Mouse (Mus musculus) cerebellum, adult 18-20 months (tissue): ENCODE measurements at regions not wholly inside any gene's neighbourhood (a gene's known extent, or its start where the extent isn't known, plus 50 kb on each side); places are given as distances from the start of the nearest gene placed in this dataset.
"Not testable (repeated sequence)": the region's sequence is repeated elsewhere in the genome, so short reads cannot be mapped to it uniquely, and the experiment has no call there.

Experiments
- DNase-seq, 2 experiments: peaks; one replicate each; pipeline ENCODE4 v3.0.0; 2021

GRCm38 (mm10) chr12:21680026-21680425 lies 262.6 kb upstream of the Ywhaq start:
- DNase-seq = not testable (repeated sequence)

DNA sequence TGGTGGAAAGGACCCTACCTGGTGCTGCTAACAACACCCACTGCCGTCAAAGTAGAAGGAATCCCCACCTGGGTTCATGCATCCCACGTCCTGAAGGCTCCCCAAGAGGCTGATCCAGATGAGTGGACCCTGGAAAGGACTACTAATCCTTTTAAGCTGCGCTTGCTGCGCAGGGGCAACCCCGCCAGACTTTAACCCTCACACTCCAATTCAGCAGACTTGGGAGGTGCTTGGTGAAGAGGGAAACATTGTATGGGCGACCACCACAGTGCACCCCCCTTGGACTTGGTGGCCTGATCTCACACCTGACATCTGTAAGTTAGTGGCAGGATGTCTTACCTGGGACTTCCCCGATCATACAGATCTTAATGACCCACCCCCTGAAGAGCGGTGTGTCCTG lies 231.9 kb upstream of the Ywhaq start:
- DNase-seq = not testable (repeated sequence)

DNA sequence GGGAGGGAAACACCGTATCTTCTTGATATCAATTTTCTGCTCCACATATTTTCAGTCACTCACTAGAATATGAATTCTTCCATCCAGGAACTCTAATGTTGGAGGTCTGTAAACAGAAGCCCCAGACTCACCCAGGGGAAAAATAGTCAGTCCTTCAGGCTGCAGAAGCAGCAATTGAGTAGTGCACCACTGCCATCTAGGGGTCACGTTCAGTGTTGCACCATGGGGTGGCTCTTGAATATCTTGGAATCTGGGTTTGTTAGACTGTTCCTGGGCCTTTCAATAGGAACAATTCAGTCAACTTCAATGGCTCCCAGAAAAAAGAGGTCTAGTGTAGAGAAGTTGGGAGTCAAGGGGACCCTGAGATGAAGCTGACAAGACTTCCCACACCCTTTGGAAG lies 196.3 kb upstream of the Ywhaq start:
- DNase-seq = peak; percentile 44 to 73

DNA sequence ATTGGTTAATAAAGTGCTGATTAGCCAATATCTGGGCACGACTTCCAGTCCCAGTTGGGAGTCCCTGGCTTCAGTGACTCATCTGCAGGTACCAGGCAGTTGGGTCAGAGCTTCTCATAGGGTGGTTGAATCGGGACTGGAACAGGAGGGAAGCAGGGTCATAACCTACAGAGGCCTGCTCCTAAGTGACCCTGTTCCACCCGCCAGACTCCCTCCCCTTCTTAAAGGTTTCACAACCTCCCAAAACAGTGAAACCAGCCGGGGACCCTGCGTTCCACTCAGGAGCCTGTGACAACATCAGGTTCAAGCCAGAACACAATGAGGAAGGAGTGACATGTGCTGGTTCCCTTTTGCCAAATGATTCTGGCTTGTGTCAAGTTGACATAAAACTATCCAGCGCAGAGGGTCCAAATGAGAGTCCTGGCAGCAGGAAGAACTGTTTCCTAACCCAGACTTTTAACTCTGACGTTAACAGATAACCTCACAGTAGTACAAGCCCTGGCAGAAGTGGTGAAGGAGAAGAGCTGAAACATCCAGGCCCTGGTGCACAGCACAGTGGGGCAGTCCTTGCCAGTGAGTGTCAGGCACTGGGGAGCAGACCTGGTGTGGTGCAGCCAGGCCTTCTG lies 151.1 kb upstream of the Ywhaq start:
- no peak for DNase-seq

- not testable (repeated sequence) for DNase-seq
Observed at GRCm38 (mm10) chr12:21543962-21544361, 126.5 kb upstream of the Ywhaq start.

GRCm38 (mm10) chr12:21543153-21543894 lies 125.9 kb upstream of the Ywhaq start:
- DNase-seq = peak; percentile 77 to 80

DNA sequence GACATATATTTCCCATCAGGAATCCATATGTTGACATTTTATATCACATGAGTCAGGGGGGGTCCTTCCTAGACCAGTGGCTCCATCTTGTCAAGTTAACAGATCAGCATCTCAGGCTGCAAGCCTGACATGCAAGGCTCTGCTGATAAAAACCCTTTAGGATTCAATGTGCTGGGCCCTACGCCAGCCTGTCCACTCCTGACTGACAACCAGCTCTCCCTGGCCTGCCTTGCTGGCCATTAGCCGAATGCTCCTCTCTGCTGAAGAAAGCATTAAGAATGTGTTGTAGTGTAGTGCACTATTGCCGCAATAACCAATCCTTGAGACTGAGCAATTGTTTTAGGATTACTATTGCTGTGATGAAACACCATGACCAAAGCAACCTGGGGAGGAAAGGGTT lies 114.3 kb upstream of the Ywhaq start:
- no peak for DNase-seq

DNA sequence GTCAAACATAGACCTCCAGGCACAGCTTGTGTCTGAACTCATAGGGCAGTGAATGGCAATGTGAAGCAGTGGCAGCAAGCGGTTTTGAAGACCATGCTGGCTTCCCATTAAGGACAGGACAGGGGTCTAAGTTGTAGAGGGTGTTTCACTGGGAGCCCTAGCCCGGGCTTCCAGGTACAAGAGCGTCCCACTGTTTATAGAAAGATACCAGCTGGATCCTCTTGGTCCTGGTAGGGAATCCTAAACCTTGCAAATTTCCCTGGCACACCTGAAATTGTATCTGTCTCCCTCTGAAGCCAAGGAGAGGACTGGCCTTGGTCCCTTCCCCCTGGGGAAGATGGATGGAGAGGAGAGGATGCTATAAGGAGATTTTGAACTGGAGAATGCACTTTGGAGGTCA lies 111.9 kb upstream of the Ywhaq start:
- not testable (repeated sequence) for DNase-seq

- DNase-seq = not testable (repeated sequence)
Observed at GRCm38 (mm10) chr12:21527336-21527735, 109.9 kb upstream of the Ywhaq start.

- not testable (repeated sequence) for DNase-seq
Observed at GRCm38 (mm10) chr12:21526906-21527305, 109.5 kb upstream of the Ywhaq start.

DNA sequence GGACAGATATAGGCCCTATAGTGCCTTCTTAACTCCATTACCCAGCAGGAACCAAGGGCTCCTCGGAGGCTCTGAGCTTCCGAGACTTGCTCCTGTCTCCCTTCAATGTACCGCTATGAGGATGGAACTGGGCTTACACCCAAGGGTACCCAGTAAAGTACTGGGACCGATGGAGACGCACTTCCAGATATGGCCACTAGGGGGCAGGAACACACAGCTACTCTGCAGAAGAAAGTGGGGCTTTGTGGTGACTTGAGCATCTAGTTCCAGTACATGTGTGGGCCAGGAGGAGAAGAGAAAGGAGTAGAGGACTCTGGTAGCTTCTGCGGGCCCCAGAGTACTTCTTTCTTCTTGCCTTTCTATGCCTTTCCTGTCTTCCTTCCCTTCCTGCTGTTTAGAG lies 108.1 kb upstream of the Ywhaq start:
- peak; percentile 31 to 33 for DNase-seq

DNA sequence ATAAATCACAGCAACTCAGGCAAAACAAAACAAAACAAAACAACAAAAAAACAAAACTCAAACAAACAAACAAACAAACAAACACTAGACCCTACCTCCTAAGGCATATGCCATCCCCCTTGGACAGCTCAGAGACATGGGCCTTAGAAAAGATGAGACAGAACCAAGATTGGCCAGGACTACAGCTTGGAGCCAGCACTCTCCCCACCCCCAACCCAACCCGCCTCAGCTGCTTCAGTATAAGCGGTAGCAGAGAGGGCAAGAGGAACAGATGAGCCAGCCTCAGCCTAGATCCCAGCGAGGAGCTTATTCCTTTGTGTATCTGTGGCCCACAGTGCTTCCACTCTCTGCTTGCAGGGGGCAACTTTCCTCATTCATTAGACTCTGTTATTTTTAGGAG lies 105.2 kb upstream of the Ywhaq start:
- DNase-seq = no peak

DNA sequence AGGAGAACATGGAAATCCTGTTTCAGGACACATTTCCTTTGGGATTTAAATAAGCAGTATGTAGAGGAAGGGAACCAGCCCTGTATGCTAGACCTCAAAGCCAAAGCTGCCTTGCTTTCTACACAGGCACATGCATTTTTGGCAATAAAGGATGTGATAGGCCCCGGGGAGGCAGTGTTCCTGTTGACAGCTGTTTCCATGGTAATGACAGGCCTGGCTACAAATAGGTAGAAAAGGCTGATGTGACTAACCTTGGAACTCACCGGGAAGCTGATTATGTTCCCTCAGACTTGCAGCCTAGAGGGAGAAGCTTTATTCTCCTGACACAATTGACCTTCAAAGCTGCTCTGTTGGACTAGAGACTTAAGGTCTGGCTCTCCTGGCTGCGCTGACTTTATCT lies 101.6 kb upstream of the Ywhaq start:
- no peak for DNase-seq

DNA sequence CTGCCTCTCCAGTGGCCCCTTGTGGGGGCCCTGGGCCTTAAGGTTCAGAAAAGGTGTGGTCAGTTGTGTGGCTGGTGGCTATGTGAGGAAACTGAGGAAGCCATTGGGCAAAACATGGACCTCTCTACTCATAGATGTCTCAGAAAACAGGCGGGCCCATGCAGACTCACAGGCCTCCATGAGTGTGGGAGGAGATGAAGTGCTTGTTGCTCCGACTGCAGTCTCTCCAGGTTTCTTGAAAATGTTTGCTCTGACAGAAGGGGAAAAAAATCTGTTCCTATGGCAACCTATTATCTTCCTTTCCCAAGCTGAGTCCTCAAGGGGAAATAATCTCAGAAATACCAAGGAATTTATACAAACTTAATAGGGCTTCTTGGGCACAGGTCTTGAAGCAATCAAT lies 95.3 kb upstream of the Ywhaq start:
- DNase-seq = no peak

GRCm38 (mm10) chr12:21511043-21511665 lies 93.7 kb upstream of the Ywhaq start:
- no peak for DNase-seq

DNA sequence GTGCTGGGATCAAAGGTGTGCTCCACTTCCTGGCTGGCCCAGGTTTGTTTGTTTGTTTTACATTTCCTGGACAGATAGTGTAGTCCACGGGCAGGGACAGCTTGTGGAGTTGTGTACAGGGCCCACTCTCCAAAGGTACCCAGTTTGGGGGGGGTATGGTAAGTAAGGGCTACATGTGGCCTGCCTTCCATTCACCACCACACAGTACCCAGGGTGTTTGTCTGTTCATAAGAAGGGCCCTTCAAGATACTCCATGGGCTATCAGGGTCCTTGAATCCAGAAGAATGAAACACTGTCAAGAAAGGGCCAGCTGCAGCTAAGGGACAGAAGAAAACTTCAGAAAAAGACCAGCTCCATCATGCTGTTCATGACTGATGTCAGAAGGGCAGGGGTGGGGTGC lies 89.6 kb upstream of the Ywhaq start:
- DNase-seq = no peak

GRCm38 (mm10) chr12:21505731-21506368 lies 88.4 kb upstream of the Ywhaq start:
- DNase-seq = peak; percentile 39 to 45

GRCm38 (mm10) chr12:21503250-21503649 lies 85.8 kb upstream of the Ywhaq start:
- DNase-seq = no peak

GRCm38 (mm10) chr12:21496974-21497373 lies 79.5 kb upstream of the Ywhaq start:
- no peak for DNase-seq

DNA sequence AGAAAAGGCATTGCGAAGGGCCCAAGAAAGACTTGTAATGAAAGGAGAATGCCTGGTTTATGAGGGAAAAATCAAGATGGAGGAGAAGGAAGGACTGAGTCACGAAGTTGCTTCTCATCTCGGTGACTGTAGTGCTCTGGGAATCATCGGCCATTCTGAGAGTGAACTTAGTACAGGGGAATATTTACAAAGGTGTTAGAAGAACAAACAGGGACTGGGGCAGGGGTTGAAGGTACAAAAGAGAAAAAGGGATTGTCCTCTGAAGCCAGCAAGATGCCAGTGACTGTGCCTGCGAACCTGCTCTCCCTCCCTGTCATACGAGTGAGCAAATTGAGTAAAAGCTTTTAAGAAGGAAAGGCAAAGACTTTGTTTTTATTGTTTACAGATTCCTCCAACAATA lies 78.1 kb upstream of the Ywhaq start:
- DNase-seq = no peak

DNA sequence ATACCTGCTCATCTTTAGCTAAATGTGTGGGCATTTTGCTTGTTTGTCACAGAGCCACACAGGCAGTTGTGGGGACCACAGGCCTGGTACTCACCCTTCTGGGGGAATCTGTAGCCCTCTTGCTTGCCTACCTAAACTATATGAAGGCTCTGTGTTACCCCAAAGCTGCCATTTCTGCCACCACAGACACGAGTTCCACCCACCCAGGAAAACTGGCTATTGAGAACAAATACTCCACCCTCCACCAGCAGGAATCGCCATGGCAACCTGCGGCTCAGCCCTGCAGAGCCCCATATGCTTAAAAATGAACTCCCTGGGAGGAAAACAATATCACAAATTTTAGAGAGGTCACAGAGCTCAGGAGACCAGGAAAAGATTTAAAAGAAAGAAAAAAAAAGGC lies 76.0 kb upstream of the Ywhaq start:
- DNase-seq = no peak

GRCm38 (mm10) chr12:21492549-21493291 lies 75.3 kb upstream of the Ywhaq start:
- no peak for DNase-seq

DNA sequence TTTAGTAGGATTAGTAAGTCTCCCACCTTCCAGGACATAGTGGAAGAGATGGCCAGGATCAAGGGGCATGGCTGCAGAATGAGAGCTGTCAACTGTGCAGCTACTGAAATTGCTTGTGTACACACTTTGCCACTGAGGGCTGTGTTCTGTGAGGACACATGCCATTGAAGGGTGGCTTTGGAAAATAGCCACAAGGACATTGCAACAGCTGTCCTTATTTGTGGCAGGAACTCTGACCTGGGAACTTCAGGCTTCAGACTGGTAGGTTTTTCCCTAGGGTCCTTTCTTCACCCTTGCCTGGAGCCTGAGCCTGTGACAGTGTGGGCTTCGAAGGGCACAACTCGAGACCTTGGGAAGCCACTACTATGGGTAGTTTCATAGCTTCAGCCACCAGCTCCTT lies 64.2 kb upstream of the Ywhaq start:
- DNase-seq = no peak
